Mouse (Mus musculus) lung, embryonic 14.5 days (tissue): ENCODE measurements around the gene Tmem87b. TPM values are rescaled to one million over a fixed set of nuclear protein-coding genes. Genes with fewer than 3 reads are reported as not detected.

Experiments used
- ATAC-seq: fragments of 200-750 bp; cut with Nextera tagmentation; 2 replicates; pipeline ENCODE4 v1.8.0; 2017; ENCODE audit warnings: mild to moderate bottlenecking, moderate TSS enrichment, moderate library complexity; ENCODE audit not compliant: insufficient read depth
- DNase-seq: peaks from one replicate; pipeline ENCODE4 v3.0.0-alpha.2; 2015
- H3K27ac ChIP-seq: fragments of 300-500 bp; sonication (generic); 2 replicates; pipeline ENCODE4 v1.5.1; 2014; ENCODE audit warnings: low read depth, mild to moderate bottlenecking, moderate library complexity
- H3K27me3 ChIP-seq: fragments of 300-500 bp; sonication (generic); 2 replicates; pipeline ENCODE4 v1.6.1; 2014; ENCODE audit warnings: low read length, control low read depth; ENCODE audit not compliant: insufficient read depth
- H3K36me3 ChIP-seq: fragments of 300-500 bp; sonication (generic); 2 replicates; pipeline ENCODE4 v1.6.1; 2014; ENCODE audit warnings: control low read depth; ENCODE audit not compliant: insufficient read depth
- H3K4me1 ChIP-seq: fragments of 300-500 bp; sonication (generic); 2 replicates; pipeline ENCODE4 v1.6.1; 2014; ENCODE audit warnings: antibody characterized with exemption, control low read depth; ENCODE audit not compliant: insufficient read depth
- H3K4me2 ChIP-seq: fragments of 300-500 bp; sonication (generic); 2 replicates; pipeline ENCODE4 v1.6.1; 2014; ENCODE audit warnings: mild to moderate bottlenecking
- H3K4me3 ChIP-seq: fragments of 300-500 bp; sonication (generic); 2 replicates; pipeline ENCODE4 v1.5.1; 2014; ENCODE audit warnings: low read depth, low read length
- H3K9ac ChIP-seq: fragments of 300-500 bp; sonication (generic); 2 replicates; pipeline ENCODE4 v1.6.1; 2014
- H3K9me3 ChIP-seq: fragments of 300-500 bp; sonication (generic); 2 replicates; pipeline ENCODE4 v1.6.1; 2016; ENCODE audit warnings: low read depth, low read length, control low read depth
- CTCF ChIP-seq: IDR thresholded peaks from 2 replicates; pipeline ENCODE4 v1.5.1; 2016; ENCODE audit warnings: antibody characterized with exemption, low read depth
- WGBS: fragments of 180-500 bp; shearing (Covaris S2); extraction: QIAGEN DNeasy Blood & Tissue Kit; methylation state at CpG from one replicate; pipeline ENCODE4 v1.1.7; 2014; 5-methylcytosine and 5-hydroxymethylcytosine counted together
- polyA plus RNA-seq: library from polyadenylated mRNA; unstranded; fragments of >200 nt; fragmentation: Nextera tagmentation; extraction: Ambion mirVana; gene quantifications from 2 replicates; pipeline ENCODE4 v1.2.1, GENCODE M21; 2014

Gene Tmem87b
- polyA plus RNA-seq, 1 experiment from 2014 or later: 29.5 TPM

DNA sequence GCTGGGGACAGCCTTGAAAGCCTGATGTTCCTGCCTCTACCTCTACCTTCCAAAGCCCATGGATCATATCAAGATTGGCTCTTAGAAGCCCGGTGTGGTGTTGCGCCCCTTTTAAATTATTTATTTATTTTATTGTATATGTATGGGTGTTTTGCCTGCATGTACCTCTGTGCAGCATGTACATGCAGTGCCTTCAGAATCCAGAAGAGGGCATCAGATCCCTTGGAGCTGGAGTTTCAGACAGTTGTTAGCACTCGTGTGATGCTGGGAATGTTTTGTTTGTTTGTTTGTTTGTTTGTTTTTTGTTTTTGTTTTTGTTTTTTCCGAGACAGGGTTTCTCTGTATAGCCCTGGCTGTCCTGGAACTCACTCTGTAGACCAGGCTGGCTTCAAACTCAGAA lies 63.3 kb downstream of the Tmem87b start:
- no peaks in the 10 kb centered on the region for H3K27me3 ChIP-seq
- no peak for ATAC-seq
- H3K27ac ChIP-seq: no peak overlapping the region
- WGBS: 55% methylated on average over 4 of the region's 4 CpGs
- peak; percentile 39 for DNase-seq
- H3K4me1 ChIP-seq: no peaks in the 10 kb centered on the region
- no peaks in the 10 kb centered on the region for H3K9me3 ChIP-seq
- H3K4me2 ChIP-seq: no peak overlapping the region
- no peak overlapping the region for H3K4me3 ChIP-seq
- H3K9ac ChIP-seq: no peak overlapping the region
- peak; percentile 55 for TF ChIP-seq CTCF
- H3K36me3 ChIP-seq: no peaks in the 10 kb centered on the region

GRCm38 (mm10) chr2:128885225-128885811 lies 67.4 kb downstream of the Tmem87b start:
- no peak overlapping the region for H3K4me3 ChIP-seq
- no peaks in the 10 kb centered on the region for H3K4me1 ChIP-seq
- ATAC-seq (no peak), DNase-seq (no peak)
- no peaks in the 10 kb centered on the region for H3K27me3 ChIP-seq
- H3K4me2 ChIP-seq: no peak overlapping the region
- 71% methylated on average over 8 of the region's 8 CpGs for WGBS
- no peak overlapping the region for H3K9ac ChIP-seq
- no peaks in the 10 kb centered on the region for H3K36me3 ChIP-seq
- no peaks in the 10 kb centered on the region for H3K9me3 ChIP-seq
- no peak overlapping the region for H3K27ac ChIP-seq
- no peak for TF ChIP-seq CTCF

DNA sequence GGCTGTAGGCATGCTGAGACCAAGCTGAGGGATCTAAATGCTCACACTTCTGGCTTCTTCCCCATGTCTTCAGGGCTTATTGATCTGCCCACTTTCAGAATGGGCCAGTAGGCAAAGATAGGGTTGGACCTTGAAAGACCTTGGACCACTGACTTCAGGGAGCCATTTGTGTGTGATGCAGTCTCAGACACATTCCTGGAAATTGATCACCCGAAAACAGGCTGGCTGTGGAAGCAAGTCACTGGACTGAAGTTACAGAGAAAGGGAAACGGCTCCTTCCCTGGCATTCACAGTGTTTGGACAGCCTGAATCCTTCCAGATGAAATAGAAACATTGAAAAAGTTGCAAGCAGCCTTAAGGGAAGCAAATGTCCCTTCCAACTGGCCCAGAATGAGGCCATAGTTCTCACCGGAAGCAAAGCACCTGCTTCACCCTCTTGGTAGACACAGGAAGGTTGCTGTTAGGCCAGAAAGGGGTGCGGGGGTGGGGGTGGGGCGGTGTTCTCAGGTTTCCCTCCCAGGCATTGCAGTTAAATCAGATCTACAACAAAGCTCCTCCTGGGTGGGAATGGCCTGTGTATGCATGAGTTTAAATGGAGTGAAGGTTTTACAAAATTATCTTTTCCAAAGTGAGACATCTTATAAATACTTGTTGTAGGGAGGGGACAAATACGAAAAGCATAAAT lies 70.1 kb downstream of the Tmem87b start:
- no peaks in the 10 kb centered on the region for H3K36me3 ChIP-seq
- no peaks in the 10 kb centered on the region; the same call in 1 of the 2 replicates for H3K27me3 ChIP-seq
- no peaks in the 10 kb centered on the region; the same call in 1 of the 2 replicates for H3K9me3 ChIP-seq
- no peak overlapping the region for H3K4me3 ChIP-seq
- TF ChIP-seq CTCF: no peak
- 46% methylated on average over 6 of the region's 6 CpGs for WGBS
- H3K4me2 ChIP-seq: no peak overlapping the region
- no peaks in the 10 kb centered on the region for H3K4me1 ChIP-seq
- ATAC-seq (no peak), DNase-seq (no peak)
- H3K9ac ChIP-seq: no peak overlapping the region
- H3K27ac ChIP-seq: no peak overlapping the region

DNA sequence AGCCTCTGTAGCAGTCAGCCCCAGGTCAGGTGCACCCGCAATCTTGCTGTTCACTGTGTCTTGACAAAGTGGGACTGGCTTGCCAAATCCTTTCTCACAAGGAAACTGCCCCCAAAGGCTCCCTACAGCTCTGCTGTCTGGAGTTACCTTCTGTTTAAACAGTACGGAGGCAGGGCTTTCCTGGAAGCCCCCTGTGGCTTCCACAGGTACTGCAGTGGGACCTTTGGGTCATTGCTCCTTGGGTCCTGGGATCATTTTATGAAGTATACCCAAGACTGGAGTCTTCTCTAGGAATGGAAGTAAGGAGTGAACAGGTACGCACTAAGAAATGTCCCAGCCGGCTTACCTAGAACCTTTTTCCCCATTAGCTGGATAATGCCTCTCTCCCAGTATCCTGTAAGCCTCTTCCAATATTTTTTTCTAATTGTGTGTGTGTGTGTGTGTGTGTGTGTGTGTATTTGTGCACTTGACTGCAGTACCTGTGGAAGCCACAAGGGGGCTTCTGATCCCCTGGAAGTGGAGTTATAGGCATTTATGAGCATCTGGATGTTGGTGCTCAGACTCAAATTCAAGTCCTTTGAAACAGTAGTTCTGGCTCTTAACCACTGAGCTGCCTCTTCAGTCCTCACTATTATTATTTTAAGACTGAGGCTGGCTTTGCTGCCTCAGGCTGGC lies 72.9 kb downstream of the Tmem87b start:
- H3K4me2 ChIP-seq: no peak overlapping the region
- H3K36me3 ChIP-seq: no peaks in the 10 kb centered on the region
- no peak overlapping the region for H3K9ac ChIP-seq
- H3K9me3 ChIP-seq: no peaks in the 10 kb centered on the region; the same call in 1 of the 2 replicates
- 90% methylated on average over 4 of the region's 4 CpGs for WGBS
- ATAC-seq: no peak
- no peaks in the 10 kb centered on the region; the same call in 1 of the 2 replicates for H3K27me3 ChIP-seq
- H3K27ac ChIP-seq: no peak overlapping the region
- H3K4me3 ChIP-seq: no peak overlapping the region
- no peak for DNase-seq
- TF ChIP-seq CTCF: peak; percentile 43; the same call in 1 of the 2 replicates
- no peaks in the 10 kb centered on the region for H3K4me1 ChIP-seq

DNA sequence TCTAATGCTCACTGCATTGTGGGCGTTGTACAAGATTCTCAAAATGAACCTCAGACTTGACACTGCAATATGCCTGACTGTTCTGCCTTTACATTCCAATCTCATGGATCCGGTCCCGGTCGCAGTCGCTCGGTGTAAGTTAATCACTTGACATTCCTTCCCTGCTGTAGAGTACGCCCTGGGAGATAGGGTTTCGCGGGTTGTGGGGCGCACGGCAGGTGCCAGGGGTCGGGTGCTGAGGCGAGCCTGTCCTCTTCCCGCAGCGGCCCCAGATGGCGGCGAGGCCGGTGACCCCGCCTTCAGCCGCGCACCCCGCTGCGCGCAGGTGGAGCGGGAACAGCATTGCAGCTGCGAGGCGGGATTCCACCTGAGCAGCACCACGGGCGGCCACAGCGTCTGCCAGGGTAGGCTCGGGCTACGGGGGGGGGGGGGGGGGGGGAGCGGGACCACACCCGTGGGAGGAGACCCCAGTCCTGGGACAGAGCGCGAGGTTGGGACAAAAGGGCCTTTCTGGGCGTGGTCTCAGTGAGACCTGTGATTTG lies 74.3 kb downstream of the Tmem87b start:
- TF ChIP-seq CTCF: no peak
- peak; percentile 44 for DNase-seq
- no peaks in the 10 kb centered on the region for H3K36me3 ChIP-seq
- H3K4me2 ChIP-seq: peak overlapping the region; percentile 62
- H3K9me3 ChIP-seq: no peaks in the 10 kb centered on the region; the same call in 1 of the 2 replicates
- H3K27me3 ChIP-seq: no peaks in the 10 kb centered on the region; the same call in 1 of the 2 replicates
- peak overlapping the region; percentile 37; the same call in 1 of the 2 replicates for H3K9ac ChIP-seq
- H3K4me1 ChIP-seq: no peaks in the 10 kb centered on the region
- no peak overlapping the region for H3K27ac ChIP-seq
- peak; percentile 76 for ATAC-seq
- H3K4me3 ChIP-seq: peak overlapping the region; percentile 28
- WGBS: 2% methylated on average over 35 of the region's 37 CpGs

- Histone ChIP-seq H3K36me3 (no peaks in the 10 kb centered on the region), H3K9ac (no peak overlapping the region), H3K27me3 (no peaks in the 10 kb centered on the region), H3K4me1 (no peaks in the 10 kb centered on the region), H3K4me3 (no peak overlapping the region), H3K4me2 (no peak overlapping the region), H3K9me3 (peaks cover 4% of the 10 kb centered on the region; the same call in 1 of the 2 replicates), H3K27ac (no peak overlapping the region)
- ATAC-seq: no peak
- TF ChIP-seq CTCF: no peak
- WGBS: 66% methylated on average over 6 of the region's 6 CpGs
- no peak for DNase-seq
These were observed 84.9 kb downstream of the Tmem87b start for GRCm38 (mm10) chr2:128902843-128903242.

DNA sequence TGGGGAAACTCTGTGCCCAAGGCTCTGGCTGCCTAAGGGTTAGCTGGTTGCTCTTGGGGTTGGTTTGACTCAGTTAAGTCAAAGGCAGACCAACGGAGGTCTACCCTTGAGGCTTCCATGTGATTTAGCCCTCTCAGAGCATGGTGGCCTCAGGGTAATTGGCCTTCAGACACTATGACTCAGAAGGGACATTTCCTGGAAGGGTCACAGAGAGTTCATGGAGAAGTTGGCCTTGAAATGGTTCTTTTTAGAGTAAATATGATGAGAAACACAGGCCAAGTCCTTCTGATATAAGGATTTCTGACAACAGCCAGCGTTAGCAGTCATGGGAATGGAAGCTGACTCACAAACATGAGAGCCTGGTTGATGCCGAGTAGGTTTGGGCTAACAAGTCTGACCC lies 85.7 kb downstream of the Tmem87b start:
- Histone ChIP-seq H3K27me3 (no peaks in the 10 kb centered on the region), H3K27ac (no peak overlapping the region), H3K4me3 (no peak overlapping the region), H3K4me1 (no peaks in the 10 kb centered on the region), H3K9me3 (peaks cover 4% of the 10 kb centered on the region; the same call in 1 of the 2 replicates), H3K36me3 (no peaks in the 10 kb centered on the region), H3K4me2 (no peak overlapping the region), H3K9ac (no peak overlapping the region)
- WGBS: 73% methylated on average over 3 of the region's 3 CpGs
- DNase-seq: no peak
- no peak for ATAC-seq
- no peak for TF ChIP-seq CTCF

Other genes starting within 250 kb of the Tmem87b start
- not detected in 2 replicates for gene Spdye4c, start 226.9 kb upstream of the Tmem87b start, polyA plus RNA-seq
- 91.2 and 92.7 TPM in 2 replicates for gene Anapc1, start 130.7 kb upstream of the Tmem87b start, polyA plus RNA-seq
- 4.5 TPM in 2 replicates for gene Mertk, start 119.2 kb upstream of the Tmem87b start, polyA plus RNA-seq
- 7.5 and 9.1 TPM in 2 replicates for gene Fbln7, start 44.9 kb downstream of the Tmem87b start, polyA plus RNA-seq
- 7.9 and 8.2 TPM in 2 replicates for gene Zc3h8, start 126.0 kb downstream of the Tmem87b start, polyA plus RNA-seq
- gene Zc3h6, start 149.3 kb downstream of the Tmem87b start, polyA plus RNA-seq: 1.3 and 1.6 TPM in 2 replicates
- gene Gm10762, start 149.6 kb downstream of the Tmem87b start, polyA plus RNA-seq: 15.8 and 16.7 TPM in 2 replicates
- gene Vinac1, start 230.1 kb downstream of the Tmem87b start, polyA plus RNA-seq: 0.17 and 0.23 TPM in 2 replicates
- 16.5 and 17.5 TPM in 2 replicates for gene Ttl, start 247.8 kb downstream of the Tmem87b start, polyA plus RNA-seq